Mouse (Mus musculus): ENCODE results near the gene Srgap2.

Gene Srgap2

GRCm38 (mm10) chr1:131527281-131528080 is at the start of gene Srgap2, which contains the start of gene Fam72a:
Gene Srgap2 (minus strand): TSS chr1:131527352.
Gene Fam72a (plus strand): TSS chr1:131527903.
- DNase-seq: peak; percentile 97 to 98

DNA sequence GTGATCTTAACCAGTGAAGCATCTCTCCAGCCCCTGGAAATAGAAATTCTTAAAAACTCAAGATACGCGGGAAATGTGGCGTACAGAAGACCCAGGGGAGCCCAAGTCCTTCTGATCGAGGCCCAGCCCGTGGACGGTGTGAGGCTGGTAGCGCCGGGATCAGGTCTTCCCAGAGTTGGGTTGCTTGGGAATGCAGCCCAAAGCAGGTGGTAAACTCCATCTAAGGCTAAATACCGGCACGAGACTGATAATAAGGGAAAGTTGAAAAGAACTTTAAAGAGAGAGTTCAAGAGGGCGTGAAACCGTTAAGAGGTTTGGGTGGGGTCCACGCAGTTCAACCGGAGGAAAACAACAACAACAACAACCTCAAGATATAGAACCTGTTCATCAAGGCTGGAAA is 46.6 kb upstream of the Srgap2 start:
- DNase-seq: peak in 1 of 2 experiments; percentile 47

GRCm38 (mm10) chr1:131570391-131570790 is 43.2 kb upstream of the Srgap2 start:
- no peak for DNase-seq

- DNase-seq: no peak
These were observed 42.6 kb upstream of the Srgap2 start for GRCm38 (mm10) chr1:131569721-131570120.

DNA sequence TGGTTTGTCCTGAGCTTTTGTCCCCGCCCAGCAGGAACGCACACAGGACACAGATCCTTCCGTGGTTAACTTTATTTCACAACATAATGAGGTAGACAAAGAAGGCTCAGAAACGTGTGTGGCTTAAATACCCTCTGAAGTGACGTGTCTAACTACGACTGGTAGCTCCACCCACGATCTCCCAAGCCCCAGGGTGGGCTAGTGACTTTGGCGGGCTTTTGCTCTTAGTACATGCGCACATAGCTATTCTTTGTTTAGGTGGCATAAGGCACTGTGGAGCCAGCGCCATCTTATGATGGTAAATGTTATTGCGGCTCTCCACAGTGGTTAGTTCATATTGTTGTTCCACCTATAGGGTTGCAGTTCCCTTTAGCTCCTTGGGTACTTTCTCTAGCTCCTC is 38.9 kb upstream of the Srgap2 start:
- peak in 1 of 2 experiments; percentile 44 for DNase-seq

DNA sequence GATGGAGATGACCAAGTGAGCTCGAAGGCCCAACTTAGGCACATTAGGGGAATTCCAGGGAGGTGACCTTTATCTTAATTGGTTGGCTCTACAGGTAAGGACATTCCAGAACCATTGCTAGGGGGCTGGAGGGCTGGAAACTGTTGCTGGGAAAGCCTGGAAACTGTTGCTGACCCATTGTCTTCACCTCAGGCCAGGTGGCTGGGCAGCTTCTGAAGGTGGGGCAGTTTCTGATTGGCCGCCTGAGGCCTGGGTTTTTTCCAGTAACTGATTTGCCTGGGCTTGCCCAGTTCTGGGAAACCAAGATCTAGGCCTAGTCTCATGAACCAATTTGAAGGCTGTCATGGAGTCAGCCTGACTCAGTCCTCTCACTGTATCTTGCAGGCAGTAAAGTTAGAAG is 34.9 kb upstream of the Srgap2 start:
- DNase-seq: no peak

DNA sequence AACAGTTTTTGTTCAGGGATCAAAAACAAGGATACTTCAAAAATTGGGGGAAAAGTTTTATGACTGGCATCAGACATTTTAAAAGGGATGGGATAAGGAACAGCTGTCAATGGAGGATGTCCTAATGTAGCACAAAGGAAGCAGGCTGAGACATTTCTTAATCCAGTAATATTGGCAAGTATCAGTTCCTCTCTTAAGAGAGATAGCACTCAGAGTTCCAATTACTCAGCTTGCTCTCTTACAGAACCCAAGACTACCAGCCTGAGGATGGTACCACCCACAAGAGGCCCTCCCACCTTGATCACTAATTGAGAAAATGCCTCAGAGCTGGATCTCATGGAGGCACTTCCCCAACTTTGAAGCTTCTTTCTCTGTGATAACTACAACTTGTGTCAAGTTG is 33.3 kb upstream of the Srgap2 start:
- no peak for DNase-seq

DNA sequence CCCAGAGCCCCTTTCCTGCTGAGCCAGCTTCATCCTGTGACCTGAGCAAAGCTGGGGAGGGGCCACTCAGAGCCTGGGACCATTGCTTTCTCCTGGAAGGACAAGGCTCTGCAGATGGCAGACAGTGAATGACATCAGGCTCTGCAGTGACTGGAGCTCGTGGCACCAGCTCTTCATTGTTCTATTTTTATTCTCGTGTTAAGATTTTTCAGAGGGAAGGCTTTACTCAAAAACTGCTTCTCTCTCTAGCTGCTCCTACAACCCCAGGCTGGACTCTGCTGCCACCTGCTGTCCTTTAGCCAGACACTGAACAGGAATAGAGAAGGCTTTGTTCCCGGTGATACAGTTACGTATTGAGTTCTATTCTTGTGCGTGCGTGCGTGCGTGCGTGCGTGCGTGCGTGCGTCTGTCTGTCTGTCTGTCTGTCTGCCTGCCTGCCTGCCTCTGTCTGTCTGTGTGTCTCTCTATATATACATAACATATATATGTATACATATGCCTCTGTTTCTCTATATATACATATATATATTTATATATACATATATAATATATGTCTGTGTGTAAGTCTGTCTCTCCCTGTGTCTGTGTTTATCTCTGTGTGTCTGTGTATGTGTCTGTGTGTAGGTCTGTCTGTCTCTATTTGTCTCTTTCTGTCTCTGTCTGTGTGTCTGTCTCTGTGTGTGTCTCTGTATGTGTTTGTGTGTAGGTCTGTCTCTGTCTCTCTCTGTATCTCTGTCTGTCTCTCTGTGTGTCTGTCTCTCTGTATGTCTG is 28.1 kb upstream of the Srgap2 start:
- DNase-seq: peak; percentile 85 to 91

DNA sequence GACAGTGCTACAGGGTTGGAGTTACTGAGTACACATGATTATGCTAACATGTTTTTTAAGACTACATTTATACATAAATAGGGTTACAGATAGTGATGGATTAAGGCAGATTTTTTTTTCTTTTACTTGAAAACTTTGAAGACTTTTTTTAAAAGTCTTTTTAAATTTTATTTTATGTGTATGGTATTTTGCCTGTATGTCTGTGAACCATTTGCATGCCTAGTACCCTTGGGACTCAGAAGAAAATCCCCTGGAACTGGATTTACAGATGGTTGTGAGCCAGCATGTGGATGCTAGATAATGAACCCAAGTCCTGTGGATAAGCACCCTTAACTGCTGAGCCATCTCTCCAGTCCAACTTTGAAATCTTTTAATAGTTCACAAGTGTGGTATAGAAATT is 26.3 kb upstream of the Srgap2 start:
- no peak for DNase-seq

DNA sequence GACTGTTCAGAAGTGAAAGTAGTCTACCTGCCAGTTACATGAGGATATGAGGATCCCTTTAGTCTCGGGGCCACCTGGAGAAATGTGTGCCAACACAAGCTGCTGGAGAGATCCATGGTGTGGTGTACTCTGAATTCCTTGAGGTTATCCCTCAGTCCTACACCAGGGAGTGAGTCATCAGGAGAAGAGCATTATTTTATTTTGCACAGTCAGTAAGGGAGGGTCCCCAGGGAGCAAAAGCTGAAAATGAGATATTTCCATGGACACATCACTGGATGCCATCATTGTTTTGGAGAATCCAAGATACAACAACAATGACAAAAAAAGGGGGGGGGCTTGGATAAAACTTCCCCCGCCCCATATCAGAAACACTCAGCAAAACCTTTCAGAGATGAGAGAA is 24.8 kb upstream of the Srgap2 start:
- no peak for DNase-seq

DNA sequence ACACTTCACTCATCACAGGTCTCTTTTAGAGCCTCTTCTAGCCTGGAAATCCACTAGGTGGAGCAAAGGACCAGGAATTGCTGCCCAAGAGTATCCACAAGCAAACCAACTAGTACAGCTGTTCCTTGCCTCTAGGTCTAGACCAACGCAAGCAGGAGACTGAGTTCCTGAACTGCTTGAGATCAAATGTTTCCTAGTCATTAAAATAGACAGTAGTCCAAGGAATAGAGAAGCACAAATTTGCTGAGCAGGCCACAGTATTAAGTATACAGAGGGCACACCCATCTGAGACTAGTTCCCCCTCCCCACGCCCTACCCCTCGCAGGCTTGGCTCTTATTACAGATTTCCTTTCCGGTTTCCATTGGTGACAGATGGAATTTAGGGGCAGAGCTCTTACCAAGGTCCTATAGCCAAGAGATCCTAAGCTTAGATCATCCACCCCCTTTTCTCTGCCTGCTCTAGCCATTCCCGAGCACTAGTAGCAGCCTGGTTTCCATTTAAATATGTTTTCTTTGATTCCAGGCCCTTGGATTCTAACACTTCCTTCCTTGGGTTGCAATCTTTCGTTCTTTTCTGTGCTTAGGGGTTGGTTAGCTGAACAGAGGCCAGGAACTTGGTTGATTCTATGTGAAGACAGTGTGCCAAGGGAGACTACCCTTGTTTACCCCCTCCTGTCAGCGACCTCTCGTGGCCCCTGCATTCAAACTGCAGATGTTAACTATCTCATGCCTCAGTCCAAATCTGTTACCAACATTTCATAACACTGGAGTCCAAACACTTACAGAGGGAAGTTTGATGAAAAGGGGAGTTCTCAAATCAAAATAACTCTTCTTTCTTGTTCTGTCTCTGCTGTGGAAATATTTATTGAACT is 21.6 kb upstream of the Srgap2 start:
- peak; percentile 24 to 41 for DNase-seq

DNA sequence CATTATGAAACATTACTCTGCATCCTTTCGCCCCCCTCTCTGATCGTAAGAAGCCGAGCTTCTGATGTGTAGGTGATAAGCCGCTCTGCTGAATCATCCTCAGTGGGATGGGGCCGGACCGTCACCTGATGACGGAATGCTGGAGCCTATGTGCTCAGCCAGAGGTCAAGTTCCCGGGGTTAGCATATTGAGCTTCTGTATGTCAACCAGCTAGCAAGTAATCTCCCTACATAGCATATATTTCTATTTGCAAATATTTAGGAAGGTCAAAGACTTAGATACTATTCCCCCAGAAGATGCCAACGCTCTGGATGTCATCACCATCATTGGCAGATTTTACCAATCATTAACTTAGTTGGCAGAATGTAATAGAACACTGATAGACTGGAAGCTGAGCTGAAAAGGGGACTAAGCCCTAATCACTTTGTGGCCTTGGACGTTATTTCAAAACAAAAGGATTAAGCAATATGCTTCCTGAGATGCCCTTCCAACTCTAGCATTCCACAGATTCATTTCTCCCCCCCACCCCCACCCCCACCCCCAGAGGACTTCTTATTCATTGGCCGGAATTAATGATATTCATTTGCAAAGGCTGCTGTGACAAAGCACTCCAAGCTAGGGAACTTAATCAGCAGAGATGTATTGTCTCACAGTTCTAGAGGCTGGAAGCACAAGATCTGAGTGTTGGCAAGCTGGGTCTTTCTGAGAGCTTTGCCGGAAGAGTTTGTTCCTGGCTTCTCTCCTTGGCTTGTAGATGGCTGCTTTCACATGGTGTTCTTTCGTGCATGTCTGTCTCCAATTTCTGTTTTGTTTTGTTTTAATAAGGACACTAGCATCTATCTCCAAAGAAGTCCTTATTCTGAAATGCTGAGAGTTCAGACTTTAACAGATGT is 19.9 kb upstream of the Srgap2 start:
- no peak for DNase-seq

DNA sequence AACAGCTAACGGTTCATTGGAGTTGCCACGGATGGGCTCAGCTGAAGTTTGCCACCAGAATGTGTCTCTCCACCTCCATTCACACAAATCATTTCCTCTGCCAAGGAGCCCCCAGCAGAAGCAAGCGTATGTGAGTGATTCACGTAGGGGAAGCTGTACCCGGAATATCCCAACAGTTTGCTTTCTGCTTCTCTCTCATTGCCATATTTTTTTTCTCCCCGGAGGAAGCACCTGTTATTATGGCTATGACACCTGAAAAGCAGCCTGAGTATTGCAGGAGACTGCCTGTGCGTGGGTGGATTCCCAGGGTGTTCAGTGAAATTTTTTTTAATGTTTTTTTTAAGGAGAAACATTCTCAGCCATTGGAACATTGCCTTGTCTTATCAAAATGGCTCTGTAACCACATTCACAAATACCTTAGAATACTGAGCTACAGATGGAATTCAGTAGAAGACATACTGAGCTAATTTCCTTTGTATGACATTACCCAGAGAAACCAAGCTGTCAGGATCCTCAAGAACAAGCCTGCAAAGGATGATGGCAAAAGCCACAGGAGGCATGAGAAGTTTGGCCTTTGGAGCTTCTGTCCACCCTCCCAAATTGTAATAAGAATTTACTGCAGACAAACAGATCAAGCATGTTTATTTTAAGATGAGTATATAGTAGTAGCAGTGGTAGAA is 16.9 kb upstream of the Srgap2 start:
- DNase-seq: peak; percentile 78 to 82

DNA sequence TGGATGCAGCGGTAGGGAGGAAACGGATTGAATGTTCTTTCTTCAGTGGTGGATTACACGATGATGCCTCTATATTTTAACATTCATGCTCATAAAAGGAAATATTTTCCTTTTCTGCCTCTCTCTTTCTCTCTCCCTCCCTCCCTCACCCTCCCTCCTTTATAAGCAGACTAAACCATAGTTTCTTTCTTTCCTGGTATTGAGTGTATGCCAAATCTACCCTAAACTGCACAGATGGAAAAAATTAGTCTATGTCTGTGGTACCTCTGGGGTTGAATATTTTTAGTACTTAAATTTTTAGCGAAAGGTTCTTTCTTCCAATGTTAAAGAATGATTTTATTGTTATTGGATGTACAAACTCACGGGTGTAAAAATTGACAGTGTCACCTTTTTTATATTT is 14.8 kb upstream of the Srgap2 start:
- no peak for DNase-seq

DNA sequence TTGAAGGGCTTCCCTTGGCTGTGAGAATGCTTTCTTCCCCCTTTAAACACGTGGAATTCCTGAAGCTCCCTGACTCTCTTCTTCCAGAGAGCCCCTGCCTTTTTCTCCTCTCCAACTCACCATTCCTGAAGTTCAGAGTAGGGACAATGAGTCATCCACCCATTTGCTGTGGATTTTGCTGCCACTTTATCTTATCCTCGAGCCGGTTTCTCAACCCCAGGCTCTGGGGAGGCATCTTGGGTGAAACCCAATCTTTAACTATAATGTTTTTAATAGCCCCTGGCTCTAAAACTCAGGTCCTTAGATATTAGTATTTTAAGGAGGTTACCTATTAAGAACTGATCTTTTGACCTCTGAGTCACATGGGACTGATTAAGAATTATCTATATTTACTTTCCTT is 14.3 kb upstream of the Srgap2 start:
- no peak for DNase-seq

DNA sequence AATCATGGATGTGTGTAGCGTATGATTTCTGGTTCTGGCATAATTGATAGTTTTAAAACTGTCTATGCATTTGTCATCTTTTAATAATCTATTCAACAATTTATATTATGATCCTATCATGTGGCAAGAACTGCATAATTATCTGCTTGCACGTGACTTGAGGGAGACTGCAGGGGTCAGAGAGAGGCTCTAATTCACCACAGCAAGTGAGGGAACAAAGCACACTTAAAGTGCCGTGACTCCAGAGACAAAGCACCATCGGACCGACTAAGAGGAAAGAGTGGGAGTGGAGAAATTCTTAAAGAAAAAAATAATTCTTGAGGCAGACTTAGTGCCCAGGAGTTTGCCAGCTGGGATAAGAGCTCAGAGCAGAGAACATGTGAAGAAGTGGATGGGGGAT is 13.6 kb upstream of the Srgap2 start:
- DNase-seq: no peak

- no peak for DNase-seq
These were observed 12.6 kb upstream of the Srgap2 start for GRCm38 (mm10) chr1:131539771-131540170.

GRCm38 (mm10) chr1:131528561-131529166 is 1.5 kb upstream of the Srgap2 start:
- DNase-seq: no peak

GRCm38 (mm10) chr1:131528081-131528507 is 942 bp upstream of the Srgap2 start:
- DNase-seq: peak in 1 of 2 experiments; percentile 71

- peak in 1 of 2 experiments; percentile 82 for DNase-seq
These were observed 531 bp downstream of the Srgap2 start for GRCm38 (mm10) chr1:131526371-131527270.

Data from cerebellum, postnatal 25 days (tissue).